Mouse (Mus musculus) colon, adult 2 months (tissue): ENCODE data around the gene Nmnat2. TPM values are rescaled to one million over a fixed set of nuclear protein-coding genes. Genes with fewer than 3 reads are reported as not detected.

ENCODE experiments used
- polyA plus RNA-seq: library from polyadenylated mRNA; depleted of rRNA; stranded (reverse); fragments of >200 nt; gene quantifications from 2 replicates; pipeline ENCODE4 v1.2.3, GENCODE M21; 2012; rRNA removed

The Nmnat2 gene
- polyA plus RNA-seq = 2.4 and 2.6 TPM in 2 replicates

DNA sequence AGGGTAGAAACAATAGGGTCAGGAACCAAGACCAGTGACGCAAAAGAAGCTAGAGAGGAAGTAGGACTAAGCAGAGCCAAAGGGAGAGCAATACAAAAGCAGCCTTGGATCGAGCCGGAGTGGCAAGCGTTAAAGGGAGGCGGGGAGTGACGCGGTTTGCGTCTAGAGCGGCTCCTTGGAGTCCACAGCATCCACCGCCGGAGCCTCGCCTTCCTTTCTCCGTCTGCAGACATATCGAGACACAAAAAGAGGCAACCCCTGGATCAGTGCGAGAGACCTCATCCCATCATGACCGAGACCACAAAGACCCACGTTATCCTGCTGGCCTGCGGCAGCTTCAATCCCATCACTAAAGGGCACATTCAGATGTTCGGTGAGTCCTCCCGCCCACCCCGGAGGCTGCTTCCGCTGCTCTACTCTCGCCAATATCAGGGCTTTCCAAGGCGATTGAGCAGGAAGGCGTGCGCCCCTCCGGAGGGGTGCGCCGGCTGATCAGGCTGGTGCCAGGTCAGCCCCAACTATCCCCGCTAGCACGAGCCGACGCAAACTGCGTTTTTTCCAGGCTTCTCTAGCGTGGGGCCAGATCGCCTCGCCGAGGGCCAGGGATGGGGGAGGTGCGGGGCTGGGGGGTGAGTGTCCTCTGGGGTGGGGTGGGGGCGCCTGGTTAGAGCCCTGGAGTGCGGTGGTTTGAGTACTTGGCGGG lies at the start of gene Nmnat2:
TSS of gene Nmnat2 (plus strand) at position 173 of the 703 bp plus-strand sequence.

Other genes starting within 250 kb of the Nmnat2 start
- 0.07 TPM in 1 of 2 replicates, not detected in the other for gene Apobec4, start 204.4 kb upstream of the Nmnat2 start, polyA plus RNA-seq
- 4.5 and 4.7 TPM in 2 replicates for gene Rgl1, start 188.6 kb upstream of the Nmnat2 start, polyA plus RNA-seq
- 92.7 and 119 TPM in 2 replicates for gene Arpc5, start 188.5 kb upstream of the Nmnat2 start, polyA plus RNA-seq
- gene Ncf2, start 154.8 kb upstream of the Nmnat2 start, polyA plus RNA-seq = 7.8 and 10.6 TPM in 2 replicates
- 19.2 and 30.3 TPM in 2 replicates for gene Smg7, start 52.3 kb upstream of the Nmnat2 start, polyA plus RNA-seq
- gene Lamc2, start 231.5 kb downstream of the Nmnat2 start, polyA plus RNA-seq = 14.1 and 17.2 TPM in 2 replicates